ENCODE assay signal across 14 mouse cellular contexts in the genomic region with DNA sequence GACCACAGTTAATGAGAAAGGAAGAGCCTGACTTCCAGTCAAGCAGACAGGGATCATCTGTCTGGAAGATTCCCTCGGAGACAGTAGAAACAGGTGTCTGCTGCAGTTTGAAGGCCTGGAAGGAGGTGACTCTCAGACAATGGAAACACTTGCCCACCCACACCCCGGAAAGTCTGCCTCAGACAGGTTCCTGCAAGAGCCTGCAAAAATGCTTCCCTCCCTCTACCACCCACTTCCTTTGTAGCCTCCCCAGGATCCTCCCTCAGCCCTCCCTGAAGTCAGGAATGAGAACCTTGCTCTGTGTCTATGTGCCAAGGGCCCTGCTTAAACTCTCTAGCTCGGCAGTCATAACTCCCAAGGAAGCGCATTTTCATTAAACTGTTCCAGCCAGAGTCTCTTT.
DNase-seq lines count a peak whose midpoint lies in the region; ATAC-seq and TF ChIP-seq lines count a peak whose summit lies in the region.
"Had no signal": no experiment of that assay in that cellular context is flagged by ENCODE, and none has a peak within 500 bp of the region (broad histone marks: within the 10 kb centered on the region; RNA-seq: fewer than 3 reads in every experiment).

No protein-coding gene starts in this region.

- no peak overlapping the region for H3K9ac ChIP-seq in forebrain, embryonic 12.5 days
- H3K9ac ChIP-seq in embryonic facial prominence, embryonic 14.5 days (ENCODE audit: low read depth, low read length), result no peak overlapping the region
- H3K9ac ChIP-seq: limb, embryonic 15.5 days; midbrain, embryonic 15.5 days had no signal

- no peaks in the 10 kb centered on the region for H3K36me3 ChIP-seq in forebrain, embryonic 10.5 days (replicated peaks)
- no peaks in the 10 kb centered on the region for H3K36me3 ChIP-seq in forebrain, embryonic 12.5 days (replicated peaks)
- no peaks in the 10 kb centered on the region for H3K36me3 ChIP-seq in embryonic facial prominence, embryonic 14.5 days (ENCODE audit: control insufficient read depth, insufficient read depth, low read length)
- H3K36me3 ChIP-seq: limb, embryonic 15.5 days; midbrain, embryonic 15.5 days had no signal

- no peak for ATAC-seq in forebrain, embryonic 12.5 days (ENCODE audit: low FRiP score)
- ATAC-seq in embryonic facial prominence, embryonic 14.5 days (ENCODE audit: low read depth), result peak; percentile 77; the same call in 1 of the 2 replicates
- ATAC-seq: intestine, postnatal 0 days; midbrain, embryonic 15.5 days had no signal

- H3K4me3 ChIP-seq in forebrain, embryonic 10.5 days, result no peak overlapping the region
- H3K4me3 ChIP-seq in forebrain, embryonic 12.5 days (replicated peaks), result no peak overlapping the region
- no peak overlapping the region for H3K4me3 ChIP-seq in left cerebral cortex, adult 2 months
- H3K4me3 ChIP-seq in embryonic facial prominence, embryonic 14.5 days (ENCODE audit: low read depth, low read length), result no peak overlapping the region
- H3K4me3 ChIP-seq: limb, embryonic 15.5 days; midbrain, embryonic 15.5 days had no signal

- peak overlapping the region; percentile 64 for H3K27ac ChIP-seq in forebrain, embryonic 10.5 days
- H3K27ac ChIP-seq in forebrain, embryonic 12.5 days, result no peak overlapping the region
- peak overlapping the region; percentile 40 for H3K27ac ChIP-seq in left cerebral cortex, adult 2 months
- H3K27ac ChIP-seq in embryonic facial prominence, embryonic 14.5 days (replicated peaks; ENCODE audit: low read depth, low read length), result no peak overlapping the region
- H3K27ac ChIP-seq: kidney, postnatal 0 days; limb, embryonic 15.5 days; midbrain, embryonic 15.5 days had no signal

- no peaks in the 10 kb centered on the region for H3K9me3 ChIP-seq in forebrain, embryonic 10.5 days
- H3K9me3 ChIP-seq in forebrain, embryonic 12.5 days, result no peaks in the 10 kb centered on the region
- H3K9me3 ChIP-seq in embryonic facial prominence, embryonic 14.5 days (ENCODE audit: control insufficient read depth, low read length), result no peaks in the 10 kb centered on the region
- H3K9me3 ChIP-seq: limb, embryonic 15.5 days; midbrain, embryonic 15.5 days had no signal

- intact Hi-C loops in left cerebral cortex, adult 2 months (cut with DNase I), result loop anchor here (5.0 to 10.0 kb wide), 2 partner anchors 222 to 499 kb away; no protein-coding TSS in a partner anchor

- TF ChIP-seq CTCF in left cerebral cortex, adult 2 months (IDR thresholded peaks at IDR 0.05), result no peak

- H3K27me3 ChIP-seq in forebrain, embryonic 10.5 days (ENCODE audit: poor library complexity, severe bottlenecking), result peaks cover 33% of the 10 kb centered on the region
- peaks cover 28% of the 10 kb centered on the region; the same call in 1 of the 2 replicates for H3K27me3 ChIP-seq in forebrain, embryonic 12.5 days
- no peaks in the 10 kb centered on the region for H3K27me3 ChIP-seq in embryonic facial prominence, embryonic 14.5 days (replicated peaks; ENCODE audit: control insufficient read depth, insufficient read depth, low read length)
- H3K27me3 ChIP-seq: limb, embryonic 15.5 days; midbrain, embryonic 15.5 days had no signal

- H3K4me1 ChIP-seq in forebrain, embryonic 10.5 days, result peaks cover 52% of the 10 kb centered on the region
- H3K4me1 ChIP-seq in forebrain, embryonic 12.5 days, result peaks cover 17% of the 10 kb centered on the region
- no peaks in the 10 kb centered on the region for H3K4me1 ChIP-seq in embryonic facial prominence, embryonic 14.5 days (ENCODE audit: control insufficient read depth, insufficient read depth, low read length)

- DNase-seq in forebrain, embryonic 10.5 days (ENCODE audit: extremely low spot score, low spot score), result no peak
- peak in 1 of 2 experiments; percentile 23 for DNase-seq in left cerebral cortex, adult 2 months (ENCODE audit: extremely low spot score in 1 of 2, low spot score in 2 of 2)
- no peak for DNase-seq in left cerebral cortex, adult 11 months (ENCODE audit: low spot score)
- DNase-seq in embryonic facial prominence, embryonic 14.5 days (ENCODE audit: low spot score), result peak; percentile 59
- peak; percentile 36 to 38 for DNase-seq in right cerebral cortex, postnatal 36 days (ENCODE audit: low spot score in 2 of 2)
- no peak for DNase-seq in heart, adult 11 months
- no peak for DNase-seq in kidney, postnatal 36 days
- DNase-seq: lung, adult 2 months; lung, postnatal 4 days had no signal

- 77% methylated on average over 4 of the region's 4 CpGs for WGBS in forebrain, embryonic 10.5 days
- WGBS in forebrain, embryonic 12.5 days, result 78% methylated on average over 4 of the region's 4 CpGs
- 50% methylated on average over 4 of the region's 4 CpGs for WGBS in embryonic facial prominence, embryonic 14.5 days

- H3K4me2 ChIP-seq in forebrain, embryonic 12.5 days, result no peak overlapping the region
- no peak overlapping the region for H3K4me2 ChIP-seq in embryonic facial prominence, embryonic 14.5 days (ENCODE audit: low read depth, low read length)
- H3K4me2 ChIP-seq: limb, embryonic 15.5 days; midbrain, embryonic 15.5 days had no signal

Comparison
In these comparisons a context has a peak if more than half of its experiments do, and no peak if none do; other contexts are left out.
1. H3K27ac ChIP-seq: peak in forebrain, embryonic 10.5 days (single experiment) and left cerebral cortex, adult 2 months (single experiment); none in forebrain, embryonic 12.5 days (single experiment) and embryonic facial prominence, embryonic 14.5 days (single experiment).
2. DNase-seq: peak in embryonic facial prominence, embryonic 14.5 days (single experiment) and right cerebral cortex, postnatal 36 days (2 of 2); none in forebrain, embryonic 10.5 days (single experiment), left cerebral cortex, adult 11 months (single experiment), heart, adult 11 months (single experiment) and kidney, postnatal 36 days (0 of 2).